Mouse (Mus musculus) lung, adult 2 months (tissue): ENCODE measurements around the gene Il20ra.
"Not testable (repeated sequence)": the region's sequence is repeated elsewhere in the genome, so short reads cannot be mapped to it uniquely, and the experiment has no call there.

Experiments used
- CTCF ChIP-seq: fragments of 200-500 bp; IDR thresholded peaks from 2 replicates; pipeline ENCODE4 v1.5.1; 2011; ENCODE audit warnings: mild to moderate bottlenecking, low read length, control low read depth; ENCODE audit not compliant: insufficient read depth
- POLR2A ChIP-seq: fragments of 200-500 bp; IDR thresholded peaks from 2 replicates; pipeline ENCODE4 v1.6.1; 2011; ENCODE audit warnings: low read depth, mild to moderate bottlenecking, control low read depth, low read length, borderline replicate concordance; ENCODE audit errors: extremely low read depth

DNA sequence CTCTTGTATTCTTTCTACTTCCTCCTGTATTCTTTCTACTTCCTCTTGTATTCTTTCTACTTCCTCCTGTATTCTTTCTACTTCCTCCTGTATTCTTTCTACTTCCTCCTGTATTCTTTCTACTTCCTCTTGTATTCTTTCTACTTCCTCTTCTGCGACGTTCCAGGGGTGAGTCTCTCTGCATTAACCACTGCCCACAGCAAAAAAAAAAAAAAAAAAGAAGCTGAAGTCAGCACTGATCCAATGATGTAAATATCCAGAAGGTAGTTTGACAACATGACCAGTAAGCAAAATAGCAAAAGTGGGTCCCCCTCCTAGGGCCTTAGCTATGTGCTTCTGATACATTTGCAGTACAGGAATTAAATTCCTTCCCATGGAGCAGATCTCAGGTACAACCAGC, 26.1 kb downstream of the Il20ra start:
- TF ChIP-seq POLR2A, CTCF: not testable (repeated sequence)
